Mouse (Mus musculus): ENCODE measurements around the gene 4931414P19Rik.

Gene 4931414P19Rik

DNA sequence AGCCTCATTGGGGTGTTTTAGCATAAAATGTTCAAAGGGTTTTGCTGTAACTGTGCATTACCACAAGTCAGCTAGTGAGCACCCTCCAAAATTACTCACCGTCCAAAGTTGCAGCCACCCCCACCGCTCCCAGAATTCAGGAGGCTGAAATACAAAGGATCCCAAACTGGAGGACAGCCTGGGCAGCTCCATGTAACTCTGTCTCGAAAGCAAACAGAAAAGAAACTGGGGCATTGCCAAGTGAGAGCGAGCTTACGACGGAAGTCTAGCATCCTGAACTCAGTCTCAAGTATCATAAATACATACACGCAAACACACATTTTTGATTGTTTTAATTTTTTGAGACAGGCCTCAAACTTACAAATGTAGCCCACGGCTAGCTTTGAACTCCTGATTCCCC, 48.5 kb downstream of the 4931414P19Rik start:
- H3K27me3 ChIP-seq (ENCODE audit: control insufficient read depth, insufficient read depth, low read length, poor library complexity, severe bottlenecking), result no peaks in the 10 kb centered on the region
- no peaks in the 10 kb centered on the region for H3K36me3 ChIP-seq (ENCODE audit: control insufficient read depth, insufficient read depth, low read length, poor library complexity, severe bottlenecking)
- DNase-seq (ENCODE audit: low read depth, low spot score), result no peak

DNA sequence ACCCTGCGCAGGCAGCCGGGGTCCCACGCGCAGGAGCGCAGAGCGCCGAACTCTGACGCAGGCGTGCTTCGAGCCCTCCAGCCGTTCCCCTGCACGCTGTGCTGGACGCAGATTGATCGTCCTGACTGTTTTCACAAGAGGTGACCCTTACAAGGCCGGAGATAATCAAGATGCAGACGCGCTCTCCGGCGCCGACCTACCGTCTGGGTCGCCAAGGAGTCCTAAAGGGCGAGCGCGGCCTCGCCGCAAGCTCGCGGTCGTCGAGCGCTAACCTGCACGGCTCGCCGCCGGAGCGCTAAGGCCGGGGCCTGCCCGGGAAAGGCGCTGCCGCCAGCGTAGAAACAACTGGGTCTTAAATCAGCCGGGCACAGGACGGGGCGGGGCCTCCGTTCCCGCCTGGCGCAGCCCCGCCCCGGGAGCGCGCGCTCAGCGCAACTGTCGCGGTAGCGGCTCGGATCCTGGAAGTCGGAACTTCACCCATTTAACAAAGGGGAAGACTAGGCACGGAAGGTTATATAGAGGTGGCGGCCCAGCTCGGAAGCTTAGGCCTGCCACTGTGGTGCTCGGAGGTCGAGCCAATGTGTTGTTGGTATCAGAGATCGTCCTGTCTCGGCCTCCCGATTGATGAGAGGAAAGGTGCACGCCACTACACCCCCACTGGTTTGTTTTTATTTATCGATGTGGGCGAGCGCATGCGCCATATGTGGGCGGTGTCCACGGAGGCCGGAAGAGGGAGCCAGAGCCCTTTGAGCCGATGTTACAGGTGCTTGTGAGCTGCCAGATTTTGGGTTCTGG, 51.6 kb downstream of the 4931414P19Rik start, which contains the start of gene Haus4:
Gene Haus4 (minus strand): TSS at position 642 of the 795 bp plus-strand sequence.
- no peaks in the 10 kb centered on the region for H3K36me3 ChIP-seq (ENCODE audit: control insufficient read depth, insufficient read depth, low read length, poor library complexity, severe bottlenecking)
- H3K27me3 ChIP-seq (ENCODE audit: control insufficient read depth, insufficient read depth, low read length, poor library complexity, severe bottlenecking), result no peaks in the 10 kb centered on the region
- peak; percentile 92 for DNase-seq (ENCODE audit: low read depth, low spot score)

DNA sequence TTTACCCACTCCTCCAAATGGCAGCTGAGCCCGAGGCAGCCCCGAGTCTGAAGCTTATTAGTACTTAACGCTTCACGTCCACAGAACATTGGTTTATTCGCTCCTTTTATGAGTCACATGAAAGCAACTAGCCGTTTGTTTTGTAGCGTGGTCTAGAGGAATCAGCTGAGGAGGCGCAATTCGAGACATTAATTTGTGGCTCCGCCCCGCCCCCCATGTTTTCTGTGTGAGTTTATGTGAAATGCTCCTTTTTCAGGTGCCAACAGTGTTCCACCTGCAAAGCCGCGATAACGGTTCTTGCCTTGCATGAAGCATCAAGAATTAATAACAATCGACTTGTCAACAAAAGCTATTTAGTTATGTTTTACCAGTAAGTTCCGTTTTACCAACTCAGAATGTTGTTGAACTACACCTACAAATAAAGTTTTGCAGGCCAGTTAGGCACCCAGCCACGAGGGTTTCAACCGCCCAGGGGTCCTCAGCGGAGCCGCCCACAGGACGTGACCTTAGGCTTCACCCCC, 52.3 kb downstream of the 4931414P19Rik start:
- DNase-seq (ENCODE audit: low read depth, low spot score), result peak; percentile 42
- H3K36me3 ChIP-seq (ENCODE audit: control insufficient read depth, insufficient read depth, low read length, poor library complexity, severe bottlenecking), result no peaks in the 10 kb centered on the region
- H3K27me3 ChIP-seq (ENCODE audit: control insufficient read depth, insufficient read depth, low read length, poor library complexity, severe bottlenecking), result no peaks in the 10 kb centered on the region

DNA sequence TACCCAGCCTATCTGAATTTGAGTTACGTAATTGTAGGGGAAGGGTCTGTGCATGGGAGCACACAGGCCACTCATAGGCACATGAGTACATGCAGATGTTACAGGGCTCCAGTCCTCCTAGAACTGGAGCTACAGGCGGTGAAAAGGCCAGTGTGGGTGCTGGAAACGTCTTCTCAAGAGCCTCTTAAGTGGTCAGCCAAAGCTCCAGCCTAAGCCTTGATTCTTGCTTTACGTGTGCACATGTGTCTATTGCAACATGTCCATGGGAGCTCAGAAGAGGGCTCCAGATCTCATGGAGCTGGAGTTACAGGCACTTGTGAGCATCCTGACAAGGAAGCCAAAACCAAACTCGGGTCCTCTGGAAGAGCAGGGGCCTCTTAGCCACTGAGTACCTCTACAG, 61.1 kb downstream of the 4931414P19Rik start:
- H3K27me3 ChIP-seq (ENCODE audit: control insufficient read depth, insufficient read depth, low read length, poor library complexity, severe bottlenecking), result no peaks in the 10 kb centered on the region
- peaks cover 3% of the 10 kb centered on the region; the same call in 1 of the 2 replicates for H3K36me3 ChIP-seq (ENCODE audit: control insufficient read depth, insufficient read depth, low read length, poor library complexity, severe bottlenecking)
- no peak for DNase-seq (ENCODE audit: low read depth, low spot score)

DNA sequence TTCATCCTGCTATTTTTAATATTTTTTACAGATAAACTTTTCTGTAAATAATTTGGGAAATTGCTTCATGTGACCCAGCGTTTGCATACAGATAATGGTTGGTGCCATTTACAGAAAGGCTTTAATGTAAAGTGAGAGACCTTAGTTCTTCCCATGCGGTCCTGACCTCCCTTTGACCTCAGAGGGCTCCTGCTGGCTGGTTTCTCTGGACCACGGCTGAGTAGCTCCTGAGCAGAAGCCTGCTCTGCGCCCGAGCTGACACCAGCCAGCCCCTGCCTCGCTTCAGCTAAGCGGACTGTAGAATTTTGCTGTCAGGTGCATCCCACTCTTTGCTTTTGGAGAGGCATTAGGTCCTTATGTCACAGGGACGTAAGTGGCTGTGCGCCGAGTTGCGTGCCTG, 65.0 kb downstream of the 4931414P19Rik start:
- no peaks in the 10 kb centered on the region for H3K27me3 ChIP-seq (ENCODE audit: control insufficient read depth, insufficient read depth, low read length, poor library complexity, severe bottlenecking)
- DNase-seq (ENCODE audit: low read depth, low spot score), result no peak
- H3K36me3 ChIP-seq (ENCODE audit: control insufficient read depth, insufficient read depth, low read length, poor library complexity, severe bottlenecking), result peaks cover 3% of the 10 kb centered on the region; the same call in 1 of the 2 replicates

DNA sequence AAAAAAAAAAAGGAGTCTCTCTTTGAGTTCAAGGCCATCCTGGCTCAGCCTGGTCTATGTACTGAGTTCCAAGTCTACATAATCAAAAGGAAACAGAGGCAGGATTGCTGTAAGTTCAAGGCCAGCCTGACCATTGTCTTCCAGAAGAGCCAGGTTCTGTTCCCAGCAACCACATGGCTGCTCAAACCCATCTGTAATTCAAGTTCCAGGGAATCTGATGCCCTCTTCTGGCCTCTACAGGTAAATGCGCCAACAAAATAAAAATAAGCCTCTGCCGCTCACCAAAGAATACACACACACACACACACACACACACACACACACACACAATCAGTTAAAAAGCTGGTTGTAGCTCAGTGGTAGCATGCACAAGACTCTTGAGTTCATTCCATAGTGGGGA, 67.2 kb downstream of the 4931414P19Rik start:
- no peaks in the 10 kb centered on the region for H3K27me3 ChIP-seq (ENCODE audit: control insufficient read depth, insufficient read depth, low read length, poor library complexity, severe bottlenecking)
- no peaks in the 10 kb centered on the region for H3K36me3 ChIP-seq (ENCODE audit: control insufficient read depth, insufficient read depth, low read length, poor library complexity, severe bottlenecking)
- DNase-seq (ENCODE audit: low read depth, low spot score), result no peak
